Mouse (Mus musculus): ENCODE results near the gene Gm20509.

- TF ChIP-seq POLR2A (IDR thresholded peaks at IDR 0.05; ENCODE audit: control insufficient read depth, extremely low read depth, insufficient read depth, low read length, poor library complexity) (no peak), CTCF (IDR thresholded peaks at IDR 0.05; ENCODE audit: borderline replicate concordance, control insufficient read depth, extremely low read depth, insufficient read depth, low read length, poor library complexity) (no peak)
Observed at GRCm38 (mm10) chr9:73063621-73064290, 38.5 kb upstream of the Gm20509 start.

Data from thymus, adult 2 months (tissue).